Comparison of ENCODE assay signal across 21 mouse cellular contexts in genomic region chr11:15125812-15126211, GRCm38 (mm10).
DNase-seq lines count a peak whose midpoint lies in the region; ATAC-seq lines count a peak whose summit lies in the region.
"Had no signal": no experiment of that assay in that cellular context is flagged by ENCODE, and none has a peak within 500 bp of the region (broad histone marks: within the 10 kb centered on the region; RNA-seq: fewer than 3 reads in every experiment).

No protein-coding gene starts in this region.

- H3K27ac ChIP-seq in forebrain, embryonic 13.5 days, result no peak overlapping the region
- H3K27ac ChIP-seq in forebrain, embryonic 10.5 days, result no peak overlapping the region
- H3K27ac ChIP-seq in hindbrain, embryonic 15.5 days (replicated peaks), result no peak overlapping the region
- no peak overlapping the region for H3K27ac ChIP-seq in hindbrain, embryonic 12.5 days
- no peak overlapping the region for H3K27ac ChIP-seq in neural tube, embryonic 14.5 days (ENCODE audit: low read depth, low read length)
- H3K27ac ChIP-seq in neural tube, embryonic 15.5 days (replicated peaks), result no peak overlapping the region
- H3K27ac ChIP-seq in limb, embryonic 10.5 days, result no peak overlapping the region
- H3K27ac ChIP-seq: embryonic facial prominence, embryonic 15.5 days; gastrocnemius, adult 2 months; intestine, embryonic 15.5 days had no signal

- no peak overlapping the region for H3K9ac ChIP-seq in forebrain, embryonic 13.5 days
- H3K9ac ChIP-seq in hindbrain, embryonic 15.5 days, result no peak overlapping the region
- H3K9ac ChIP-seq in hindbrain, embryonic 12.5 days, result no peak overlapping the region
- H3K9ac ChIP-seq in neural tube, embryonic 14.5 days (replicated peaks; ENCODE audit: low read depth, low read length), result no peak overlapping the region
- no peak overlapping the region for H3K9ac ChIP-seq in neural tube, embryonic 15.5 days (replicated peaks)
- H3K9ac ChIP-seq: embryonic facial prominence, embryonic 15.5 days; heart, embryonic 12.5 days; intestine, embryonic 15.5 days had no signal

- no peak for DNase-seq in forebrain, embryonic 10.5 days (ENCODE audit: extremely low spot score, low spot score)
- DNase-seq in limb, embryonic 10.5 days (ENCODE audit: low spot score), result no peak
- DNase-seq: adrenal gland, adult 2 months; adrenal gland, postnatal 25 days; cerebellum, adult 11 months; cerebellum, adult 9-10 months; embryo, embryonic 11 days; gastrocnemius, adult 2 months; gastrocnemius, postnatal 25 days; kidney, adult 18-20 months had no signal

- H3K9me3 ChIP-seq in forebrain, embryonic 13.5 days (replicated peaks), result no peaks in the 10 kb centered on the region
- H3K9me3 ChIP-seq in forebrain, embryonic 10.5 days, result no peaks in the 10 kb centered on the region
- no peaks in the 10 kb centered on the region for H3K9me3 ChIP-seq in hindbrain, embryonic 15.5 days
- H3K9me3 ChIP-seq in hindbrain, embryonic 12.5 days (replicated peaks), result no peaks in the 10 kb centered on the region
- no peaks in the 10 kb centered on the region for H3K9me3 ChIP-seq in neural tube, embryonic 14.5 days (ENCODE audit: control insufficient read depth, low read length)
- no peaks in the 10 kb centered on the region for H3K9me3 ChIP-seq in neural tube, embryonic 15.5 days (replicated peaks)
- H3K9me3 ChIP-seq in limb, embryonic 10.5 days (replicated peaks), result no peaks in the 10 kb centered on the region
- H3K9me3 ChIP-seq: embryonic facial prominence, embryonic 15.5 days; heart, embryonic 12.5 days; intestine, embryonic 15.5 days had no signal

- H3K4me3 ChIP-seq in forebrain, embryonic 13.5 days, result no peak overlapping the region
- H3K4me3 ChIP-seq in forebrain, embryonic 10.5 days, result no peak overlapping the region
- no peak overlapping the region for H3K4me3 ChIP-seq in hindbrain, embryonic 15.5 days
- no peak overlapping the region for H3K4me3 ChIP-seq in hindbrain, embryonic 12.5 days
- H3K4me3 ChIP-seq in neural tube, embryonic 14.5 days (ENCODE audit: low read depth, low read length), result no peak overlapping the region
- no peak overlapping the region for H3K4me3 ChIP-seq in neural tube, embryonic 15.5 days (replicated peaks)
- H3K4me3 ChIP-seq in limb, embryonic 10.5 days, result no peak overlapping the region
- H3K4me3 ChIP-seq: embryonic facial prominence, embryonic 15.5 days; erythroblast, embryonic 14.5 days; gastrocnemius, adult 2 months; heart, embryonic 12.5 days; intestine, embryonic 15.5 days had no signal

- no peaks in the 10 kb centered on the region for H3K4me1 ChIP-seq in forebrain, embryonic 13.5 days
- no peaks in the 10 kb centered on the region for H3K4me1 ChIP-seq in forebrain, embryonic 10.5 days
- H3K4me1 ChIP-seq in hindbrain, embryonic 15.5 days (replicated peaks), result no peaks in the 10 kb centered on the region
- H3K4me1 ChIP-seq in hindbrain, embryonic 12.5 days, result no peaks in the 10 kb centered on the region
- no peaks in the 10 kb centered on the region for H3K4me1 ChIP-seq in neural tube, embryonic 14.5 days (ENCODE audit: control insufficient read depth, insufficient read depth, low read length)
- no peaks in the 10 kb centered on the region for H3K4me1 ChIP-seq in neural tube, embryonic 15.5 days
- H3K4me1 ChIP-seq in limb, embryonic 10.5 days, result no peaks in the 10 kb centered on the region
- H3K4me1 ChIP-seq: embryonic facial prominence, embryonic 15.5 days; heart, embryonic 12.5 days; intestine, embryonic 15.5 days had no signal

- 61% methylated on average over 2 of the region's 2 CpGs for WGBS in forebrain, embryonic 13.5 days
- 77% methylated on average over 2 of the region's 2 CpGs for WGBS in forebrain, embryonic 10.5 days
- 54% methylated on average over 2 of the region's 2 CpGs for WGBS in hindbrain, embryonic 15.5 days
- 82% methylated on average over 2 of the region's 2 CpGs for WGBS in hindbrain, embryonic 12.5 days
- WGBS in neural tube, embryonic 14.5 days, result 58% methylated on average over 2 of the region's 2 CpGs
- WGBS in neural tube, embryonic 15.5 days, result 63% methylated on average over 2 of the region's 2 CpGs
- WGBS in limb, embryonic 10.5 days, result 83% methylated on average over 2 of the region's 2 CpGs

- H3K36me3 ChIP-seq in forebrain, embryonic 13.5 days (ENCODE audit: poor library complexity, severe bottlenecking), result no peaks in the 10 kb centered on the region
- no peaks in the 10 kb centered on the region for H3K36me3 ChIP-seq in forebrain, embryonic 10.5 days (replicated peaks)
- H3K36me3 ChIP-seq in hindbrain, embryonic 15.5 days, result no peaks in the 10 kb centered on the region
- H3K36me3 ChIP-seq in hindbrain, embryonic 12.5 days, result no peaks in the 10 kb centered on the region
- no peaks in the 10 kb centered on the region for H3K36me3 ChIP-seq in neural tube, embryonic 14.5 days (ENCODE audit: control insufficient read depth, insufficient read depth, low read length)
- H3K36me3 ChIP-seq in neural tube, embryonic 15.5 days, result no peaks in the 10 kb centered on the region
- H3K36me3 ChIP-seq in limb, embryonic 10.5 days, result no peaks in the 10 kb centered on the region
- H3K36me3 ChIP-seq: embryonic facial prominence, embryonic 15.5 days; heart, embryonic 12.5 days; intestine, embryonic 15.5 days had no signal

- H3K27me3 ChIP-seq in forebrain, embryonic 13.5 days, result no peaks in the 10 kb centered on the region
- H3K27me3 ChIP-seq in forebrain, embryonic 10.5 days (ENCODE audit: poor library complexity, severe bottlenecking), result no peaks in the 10 kb centered on the region
- H3K27me3 ChIP-seq in hindbrain, embryonic 15.5 days, result no peaks in the 10 kb centered on the region
- no peaks in the 10 kb centered on the region for H3K27me3 ChIP-seq in hindbrain, embryonic 12.5 days
- no peaks in the 10 kb centered on the region for H3K27me3 ChIP-seq in neural tube, embryonic 14.5 days (ENCODE audit: control insufficient read depth, insufficient read depth, low read length)
- H3K27me3 ChIP-seq in neural tube, embryonic 15.5 days (replicated peaks), result no peaks in the 10 kb centered on the region
- no peaks in the 10 kb centered on the region for H3K27me3 ChIP-seq in limb, embryonic 10.5 days (ENCODE audit: low read depth, poor library complexity, severe bottlenecking)
- H3K27me3 ChIP-seq: CH12.LX; embryonic facial prominence, embryonic 15.5 days; heart, embryonic 12.5 days; intestine, embryonic 15.5 days; Patski had no signal

- no peak overlapping the region for H3K4me2 ChIP-seq in forebrain, embryonic 13.5 days
- no peak overlapping the region for H3K4me2 ChIP-seq in hindbrain, embryonic 15.5 days
- H3K4me2 ChIP-seq in hindbrain, embryonic 12.5 days (replicated peaks), result no peak overlapping the region
- no peak overlapping the region for H3K4me2 ChIP-seq in neural tube, embryonic 14.5 days (ENCODE audit: low read depth, low read length)
- no peak overlapping the region for H3K4me2 ChIP-seq in neural tube, embryonic 15.5 days
- H3K4me2 ChIP-seq: embryonic facial prominence, embryonic 15.5 days; heart, embryonic 12.5 days; intestine, embryonic 15.5 days had no signal

- ATAC-seq in forebrain, embryonic 13.5 days, result peak; percentile 77; the same call in 1 of the 2 replicates
- ATAC-seq in hindbrain, embryonic 15.5 days (ENCODE audit: low FRiP score, low read depth), result peak; percentile 42
- ATAC-seq in hindbrain, embryonic 12.5 days (ENCODE audit: low FRiP score), result no peak
- peak; percentile 28; the same call in 1 of the 2 replicates for ATAC-seq in neural tube, embryonic 14.5 days (ENCODE audit: low read depth)
- no peak for ATAC-seq in neural tube, embryonic 15.5 days (ENCODE audit: low FRiP score)
- ATAC-seq: intestine, embryonic 15.5 days; Patski had no signal

Comparison
In these comparisons a context has a peak if more than half of its experiments do, and no peak if none do; other contexts are left out.
1. ATAC-seq: peak in forebrain, embryonic 13.5 days (single experiment), hindbrain, embryonic 15.5 days (single experiment) and neural tube, embryonic 14.5 days (single experiment); none in hindbrain, embryonic 12.5 days (single experiment) and neural tube, embryonic 15.5 days (single experiment).